Mouse (Mus musculus) heart, adult 2 months (tissue): ENCODE data around the gene Depp1.

Experiments
- CTCF ChIP-seq: fragments of 200-600 bp; IDR thresholded peaks from 2 replicates; pipeline ENCODE4 v1.8.1; 2022; ENCODE audit warnings: antibody characterized with exemption, mild to moderate bottlenecking, moderate library complexity
- POLR2A ChIP-seq: fragments of 200-500 bp; IDR thresholded peaks from 2 replicates; pipeline ENCODE4 v1.6.1; 2011; ENCODE audit warnings: mild to moderate bottlenecking, low read depth, low read length, control low read depth; ENCODE audit not compliant: insufficient read depth

DNA sequence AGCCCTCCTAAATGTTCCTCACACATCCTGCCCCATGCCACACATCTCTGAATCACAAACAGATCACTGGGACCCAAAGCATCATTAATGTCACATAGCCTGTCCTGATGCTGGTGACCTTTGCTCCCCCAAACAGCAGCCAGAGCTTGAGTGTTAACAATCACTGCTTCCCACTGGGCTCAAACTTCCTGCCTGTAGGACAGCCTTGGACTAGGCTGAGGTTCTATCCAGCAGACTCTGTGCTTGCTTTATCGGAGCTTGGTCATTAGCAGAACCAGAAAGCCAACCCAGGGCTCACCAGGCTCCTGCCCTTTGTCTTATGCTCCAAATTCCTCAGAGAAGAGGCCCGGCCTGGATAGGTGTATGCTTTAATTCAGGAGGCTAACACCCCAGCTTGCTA lies 11.5 kb upstream of the Depp1 start:
- TF ChIP-seq POLR2A (no peak), CTCF (no peak)
